Mouse (Mus musculus) layer of hippocampus, adult 9-10 months (tissue): ENCODE measurements around the gene Set.

Experiments used
- DNase-seq: peaks from one replicate; pipeline ENCODE4 v3.0.0; 2022; ENCODE audit warnings: low spot score

Set gene

DNA sequence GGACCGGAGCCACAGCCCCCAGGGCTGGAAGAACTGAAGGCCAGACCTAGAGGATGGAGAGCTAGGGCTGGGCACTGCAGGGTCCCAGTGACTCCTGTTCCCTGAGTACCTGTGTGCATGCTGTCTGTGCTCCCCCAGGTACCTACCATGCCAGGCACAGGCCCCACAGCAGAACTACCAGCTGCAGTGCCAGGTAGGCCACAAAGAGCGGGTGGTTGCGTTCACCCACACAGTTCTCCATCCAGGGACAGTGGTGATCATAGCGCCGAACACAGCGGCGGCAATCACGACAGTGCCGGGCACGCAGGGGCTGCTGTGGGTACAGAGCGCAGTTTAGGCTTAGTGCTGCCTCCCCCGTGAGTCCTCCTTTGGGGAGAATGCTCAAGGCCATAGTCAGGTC, 34.3 kb downstream of the Set start:
- DNase-seq, result no peak

DNA sequence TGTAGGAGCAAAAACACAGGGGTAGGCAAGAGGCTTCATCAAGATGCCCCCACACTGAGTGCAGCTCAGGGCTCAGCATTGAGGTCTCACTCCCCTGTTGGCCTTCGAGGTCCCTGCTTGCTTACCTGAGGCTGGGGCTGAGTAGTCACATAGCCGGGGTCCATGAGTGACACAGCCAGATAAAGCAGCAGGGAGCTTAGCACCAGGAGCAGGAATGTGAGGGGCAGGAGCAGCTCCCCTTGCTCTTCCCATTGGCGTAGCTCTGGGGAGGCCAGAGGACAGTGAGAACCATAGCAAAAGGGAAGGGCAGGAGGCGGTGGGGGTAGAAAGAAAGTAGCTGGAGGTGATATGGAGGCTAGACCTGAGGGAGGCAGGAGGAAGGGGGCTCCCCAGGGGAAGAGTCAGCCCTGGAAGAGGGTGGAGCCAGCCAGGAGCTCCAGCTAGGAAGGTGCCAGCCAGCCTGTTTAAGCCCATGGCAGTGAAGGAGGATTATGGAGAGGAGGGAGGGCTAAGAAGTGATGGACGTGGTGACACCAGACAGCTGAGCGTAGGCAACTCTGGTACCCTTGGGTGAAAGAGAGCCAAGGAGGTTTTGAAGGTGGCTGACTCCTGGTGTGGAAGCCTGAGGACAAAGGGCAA, 35.2 kb downstream of the Set start:
- DNase-seq, result no peak

DNA sequence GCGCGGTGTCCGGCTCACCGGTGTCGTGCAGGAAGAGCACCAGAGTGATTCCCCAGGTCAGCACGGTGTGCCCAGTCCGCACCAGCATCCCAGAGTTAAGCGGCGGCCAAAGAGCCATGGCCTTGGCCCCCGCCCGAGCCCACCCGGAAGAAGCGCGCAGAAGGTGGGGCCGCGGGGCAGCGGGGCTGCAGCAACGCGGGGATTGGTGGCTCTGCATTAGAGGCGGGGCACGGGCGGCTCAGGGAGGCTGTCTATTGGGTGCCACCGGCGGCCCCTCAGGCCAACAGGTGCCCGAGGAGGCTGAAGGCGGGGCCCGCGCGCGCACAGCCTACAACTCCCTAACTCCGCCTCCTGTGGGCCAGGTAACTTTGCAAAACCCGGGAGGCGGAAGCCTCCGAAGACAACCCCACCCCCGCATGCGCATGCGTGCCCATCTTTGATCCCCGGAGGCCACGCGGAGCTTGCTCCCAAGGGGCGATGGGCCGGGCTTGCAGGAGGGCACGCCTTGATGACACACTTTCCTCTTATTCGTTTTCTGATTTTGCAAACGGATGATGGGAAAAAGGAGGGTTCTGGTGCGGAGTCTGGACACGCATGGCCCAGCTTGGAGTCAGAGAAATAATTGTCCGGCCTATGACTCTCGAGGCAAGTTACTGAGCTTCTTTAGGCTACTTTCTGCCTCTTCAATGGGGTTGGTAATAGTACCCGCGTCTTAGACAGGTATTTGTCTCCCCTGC, 36.5 kb downstream of the Set start, which contains the start of gene Zdhhc12:
TSS of gene Zdhhc12 (minus strand) at position 178 of the 737 bp plus-strand sequence.
- DNase-seq, result peak; percentile 79

DNA sequence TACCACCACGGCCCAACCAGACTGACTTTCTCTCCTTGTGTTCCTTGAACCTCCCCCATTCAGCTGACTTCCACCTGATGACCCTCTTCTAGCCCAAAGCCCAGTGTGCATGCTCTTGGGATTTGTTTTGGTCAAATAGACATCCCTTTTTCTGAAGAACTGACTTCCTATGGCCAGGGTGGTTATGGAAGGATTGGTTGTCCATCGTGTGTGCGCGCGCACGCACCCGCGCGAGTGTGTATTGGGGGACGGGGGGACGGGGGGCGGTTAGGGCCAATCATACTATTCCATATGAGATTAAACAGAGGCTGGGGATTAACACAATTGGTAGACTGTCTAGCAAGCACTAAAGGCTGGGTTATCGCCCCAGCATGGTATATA, 37.0 kb downstream of the Set start:
- no peak for DNase-seq

DNA sequence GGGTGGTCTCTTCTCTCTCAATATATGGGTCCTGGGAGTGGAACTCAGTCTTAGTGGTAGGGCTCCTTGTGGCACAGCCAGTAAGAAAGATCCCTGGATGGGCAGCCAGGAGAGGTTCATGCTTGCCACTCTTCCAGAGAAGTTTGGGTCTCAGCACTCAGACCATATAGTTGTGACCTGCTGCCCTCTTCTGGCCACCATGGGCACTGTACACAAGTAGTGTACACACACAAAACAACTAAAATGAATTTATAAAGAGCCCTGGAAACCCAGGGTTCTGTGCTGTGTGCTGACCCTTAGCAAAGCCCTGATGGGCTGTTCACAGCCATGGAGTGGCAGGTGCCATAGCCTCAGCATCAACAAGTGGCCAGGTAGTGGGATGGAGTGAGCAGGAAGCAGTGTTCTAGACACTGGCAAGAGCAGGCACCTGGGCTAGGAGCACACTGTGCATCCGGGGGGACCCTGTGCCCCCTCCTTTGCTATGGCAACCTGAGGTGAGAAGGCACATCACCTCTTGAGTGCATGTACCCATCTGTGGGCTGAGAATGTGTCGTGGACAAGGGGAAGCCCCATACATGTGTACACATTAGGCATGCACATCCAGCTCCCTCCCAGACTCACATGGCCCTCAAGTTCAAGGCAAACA, 38.8 kb downstream of the Set start:
- DNase-seq, result no peak

DNA sequence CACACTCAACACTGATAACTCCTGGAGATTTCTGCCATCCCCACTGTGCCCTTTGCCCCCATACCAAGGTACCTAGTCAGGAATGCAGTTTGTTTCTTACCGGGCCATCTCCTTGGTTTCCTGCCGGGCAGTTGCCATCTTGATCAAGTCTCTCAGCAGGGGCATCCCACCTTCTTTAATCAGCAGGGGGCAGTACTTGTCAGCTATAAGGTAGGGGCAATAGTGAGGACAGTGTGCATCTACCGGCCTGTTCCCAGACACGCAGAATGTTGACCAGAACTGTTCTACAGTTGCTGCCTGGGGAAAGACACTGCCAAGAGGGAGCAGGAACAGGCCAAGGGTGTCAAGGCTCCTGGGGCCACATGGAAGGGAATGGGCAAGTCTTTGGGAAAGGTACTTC, 43.0 kb downstream of the Set start:
- no peak for DNase-seq

DNA sequence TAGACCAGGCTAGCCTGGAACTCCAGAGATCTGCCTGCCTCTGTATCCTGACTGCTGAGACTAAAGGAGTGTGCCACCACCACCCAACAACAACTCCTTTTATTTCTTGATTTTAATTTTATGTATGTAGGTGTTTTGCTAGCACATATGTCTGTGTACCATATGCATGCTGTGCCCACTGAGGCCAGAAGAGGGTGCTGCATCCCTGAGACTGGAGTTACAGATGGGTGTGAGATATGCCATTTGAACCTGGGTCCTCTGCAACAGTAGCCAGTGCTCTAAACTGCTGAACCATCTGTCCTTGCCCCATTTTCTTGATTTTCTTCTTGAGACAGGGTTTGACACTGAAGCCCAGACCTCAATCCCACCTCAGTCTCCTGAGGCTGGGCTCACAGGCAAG, 49.2 kb downstream of the Set start:
- peak; percentile 46 for DNase-seq

DNA sequence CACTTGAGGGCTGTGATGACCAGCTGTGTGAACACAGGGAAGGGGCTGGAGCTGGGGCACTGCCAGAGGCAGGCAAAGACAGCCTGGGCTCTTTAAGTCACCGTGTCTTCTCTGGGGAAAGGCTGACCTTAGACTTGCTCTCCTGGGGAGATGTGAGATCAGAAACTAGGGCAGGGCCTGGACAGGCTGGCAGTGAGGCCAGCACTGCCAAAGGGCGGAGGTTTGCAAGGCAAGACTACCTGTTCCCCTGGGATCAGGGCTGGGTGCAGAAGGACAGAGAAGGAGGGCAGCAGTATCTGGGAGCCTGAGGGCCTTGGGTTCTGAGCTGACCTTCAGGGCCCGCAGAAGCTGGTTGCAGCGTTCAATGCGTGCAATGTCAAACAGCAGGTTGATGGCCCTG, 50.5 kb downstream of the Set start:
- no peak for DNase-seq

DNA sequence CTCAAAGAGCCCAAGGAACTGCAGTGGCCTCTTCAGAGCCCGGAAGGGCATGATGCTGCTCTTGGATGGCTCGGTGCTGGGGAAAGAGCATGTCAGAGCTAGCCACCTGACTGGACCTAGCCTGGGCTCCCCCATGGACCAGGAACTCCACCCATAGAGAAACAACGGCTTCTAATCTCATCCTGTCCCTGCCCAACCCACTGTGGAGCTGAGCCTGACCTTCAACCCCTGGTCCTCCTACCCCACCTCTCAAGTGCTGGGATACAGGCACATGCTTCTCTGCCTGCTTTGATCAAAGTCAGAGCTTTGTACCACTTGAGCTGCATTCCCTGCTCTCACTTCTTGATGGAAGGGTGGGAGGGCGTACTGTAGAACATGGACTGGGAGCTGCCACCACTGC, 51.1 kb downstream of the Set start:
- DNase-seq, result no peak

DNA sequence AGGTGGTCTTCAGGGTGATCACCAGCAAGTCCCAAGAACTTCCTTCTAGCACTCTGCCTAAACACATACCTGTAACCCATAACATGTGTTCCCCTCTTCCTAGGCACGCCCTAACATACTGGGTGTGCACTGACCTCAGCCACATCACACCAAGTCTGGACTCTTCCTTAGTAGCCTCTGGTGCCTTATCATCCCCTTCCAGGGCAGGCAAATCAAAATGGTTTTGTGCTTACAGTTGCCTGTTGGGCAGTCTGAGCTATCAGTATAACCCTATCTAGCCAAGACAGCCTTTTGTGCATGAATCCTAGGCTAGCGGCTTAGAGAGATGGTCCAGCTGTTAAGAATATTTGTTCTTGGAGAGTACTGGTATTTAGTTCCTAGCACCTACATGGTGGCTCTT, 54.3 kb downstream of the Set start:
- no peak for DNase-seq

DNA sequence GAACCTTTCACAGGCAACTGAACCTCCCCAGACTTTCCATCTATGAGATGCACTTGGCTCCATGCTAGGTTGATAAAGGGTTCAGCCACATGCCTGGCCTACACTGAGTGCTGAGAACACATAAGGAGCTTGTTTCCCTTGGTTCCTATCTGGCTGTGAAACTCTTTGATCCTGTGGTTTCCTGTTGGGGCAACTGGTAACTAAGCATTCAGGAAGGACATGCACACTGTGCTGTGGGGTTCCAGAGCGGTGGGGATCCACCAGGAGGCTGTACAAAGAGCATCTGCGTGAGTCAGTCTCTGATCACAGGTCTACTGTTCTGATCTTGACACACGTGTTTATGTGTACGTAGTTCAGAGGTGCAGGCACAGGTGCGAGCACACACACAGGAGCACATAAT, 55.4 kb downstream of the Set start:
- no peak for DNase-seq

DNA sequence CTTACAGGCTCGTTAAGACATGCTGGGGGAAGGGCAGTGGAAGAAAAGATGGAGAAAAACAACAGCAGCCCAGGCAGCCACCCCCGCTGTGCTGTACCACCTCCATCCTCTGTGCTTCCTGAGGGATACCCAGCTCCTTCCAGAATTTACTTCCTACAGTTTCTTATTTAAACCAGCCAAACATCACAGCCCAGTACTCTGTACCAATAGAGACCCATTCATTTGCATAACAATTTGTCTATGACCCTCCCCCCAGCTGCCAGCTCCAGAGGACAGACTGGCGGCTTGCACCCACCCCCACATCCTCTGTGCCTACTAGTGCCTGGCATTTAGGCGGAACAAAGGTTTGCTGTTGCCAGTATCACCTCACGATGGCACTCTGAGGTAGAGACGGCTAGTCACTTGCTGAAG, 62.5 kb downstream of the Set start:
- peak; percentile 74 for DNase-seq

DNA sequence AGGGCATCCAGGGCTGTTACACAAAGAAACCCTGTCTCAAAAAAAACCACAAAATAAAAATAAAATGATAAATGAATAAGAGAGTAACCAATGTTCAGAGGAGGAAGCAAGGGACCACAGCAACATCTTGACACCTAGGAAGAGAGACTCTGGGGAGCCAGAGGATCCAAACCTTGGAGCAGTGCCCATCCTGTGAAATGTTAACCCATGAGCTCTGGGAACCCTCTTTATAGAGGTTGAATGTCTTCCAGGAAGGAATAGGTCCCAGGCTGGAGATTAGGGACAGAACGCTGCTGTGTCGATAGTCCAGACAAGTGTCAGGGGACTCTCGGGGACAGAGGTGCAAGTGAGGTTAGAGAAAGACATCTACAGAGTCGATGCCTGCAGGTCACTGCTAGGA, 63.1 kb downstream of the Set start:
- DNase-seq, result no peak
